In the genomic region with DNA sequence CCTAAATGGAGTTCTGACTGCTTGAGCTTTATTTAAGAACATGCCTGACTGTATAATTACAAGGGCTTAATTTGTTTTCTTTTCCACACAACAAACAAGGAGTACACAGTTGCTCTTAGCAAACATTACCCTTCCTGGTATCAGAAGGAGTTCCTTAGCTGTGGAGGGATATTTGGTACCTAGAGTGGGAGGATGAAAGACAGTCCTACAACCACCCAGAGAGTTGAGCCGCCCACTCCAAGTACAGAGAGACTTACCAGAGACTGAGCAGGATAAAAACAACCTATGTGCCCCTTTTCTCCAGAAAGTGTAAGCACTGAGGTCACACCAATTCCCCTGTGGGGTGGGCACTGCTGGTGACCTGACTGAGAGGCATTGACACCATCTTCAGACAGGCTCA, we compare ENCODE assay signal across 17 mouse cellular contexts.
"Had no signal": no experiment of that assay in that cellular context is flagged by ENCODE, and none has a peak within 500 bp of the region (broad histone marks: within the 10 kb centered on the region; RNA-seq: fewer than 3 reads in every experiment).

No protein-coding gene starts in this region.

- DNase-seq: liver, postnatal 0 days; lung, adult 2 months; lung, postnatal 14 days; lung, postnatal 36 days; right cerebral cortex, postnatal 14 days; thymus, adult 2 months; thymus, postnatal 36 days had no signal

- H3K4me3 ChIP-seq: liver, embryonic 15.5 days; lung, embryonic 15.5 days; megakaryocyte, embryonic 14.5 days; midbrain, embryonic 13.5 days; midbrain, embryonic 15.5 days; neural tube, embryonic 12.5 days; stomach, embryonic 15.5 days had no signal

- ATAC-seq: liver, postnatal 0 days; lung, postnatal 0 days; midbrain, embryonic 13.5 days; midbrain, embryonic 15.5 days had no signal

- H3K27ac ChIP-seq: liver, embryonic 15.5 days; lung, embryonic 15.5 days; macrophage; midbrain, embryonic 13.5 days; neural tube, embryonic 12.5 days; stomach, embryonic 15.5 days; stomach, postnatal 0 days had no signal
